Mouse (Mus musculus) testis, adult 2 months (tissue): Measurements from ENCODE around the gene Lrig2.

Experiments
- CTCF ChIP-seq: fragments of 200-500 bp; IDR thresholded peaks from 2 replicates; pipeline ENCODE4 v1.5.1; 2012; ENCODE audit warnings: low read depth, mild to moderate bottlenecking, inconsistent platforms, low read length, moderate library complexity; ENCODE audit not compliant: control insufficient read depth, insufficient read depth, insufficient replicate concordance
- POLR2A ChIP-seq: fragments of 200-500 bp; IDR thresholded peaks from 2 replicates; pipeline ENCODE4 v1.6.1; 2012; ENCODE audit warnings: low read depth, mild to moderate bottlenecking, inconsistent platforms, low read length, moderate library complexity; ENCODE audit not compliant: control insufficient read depth

DNA sequence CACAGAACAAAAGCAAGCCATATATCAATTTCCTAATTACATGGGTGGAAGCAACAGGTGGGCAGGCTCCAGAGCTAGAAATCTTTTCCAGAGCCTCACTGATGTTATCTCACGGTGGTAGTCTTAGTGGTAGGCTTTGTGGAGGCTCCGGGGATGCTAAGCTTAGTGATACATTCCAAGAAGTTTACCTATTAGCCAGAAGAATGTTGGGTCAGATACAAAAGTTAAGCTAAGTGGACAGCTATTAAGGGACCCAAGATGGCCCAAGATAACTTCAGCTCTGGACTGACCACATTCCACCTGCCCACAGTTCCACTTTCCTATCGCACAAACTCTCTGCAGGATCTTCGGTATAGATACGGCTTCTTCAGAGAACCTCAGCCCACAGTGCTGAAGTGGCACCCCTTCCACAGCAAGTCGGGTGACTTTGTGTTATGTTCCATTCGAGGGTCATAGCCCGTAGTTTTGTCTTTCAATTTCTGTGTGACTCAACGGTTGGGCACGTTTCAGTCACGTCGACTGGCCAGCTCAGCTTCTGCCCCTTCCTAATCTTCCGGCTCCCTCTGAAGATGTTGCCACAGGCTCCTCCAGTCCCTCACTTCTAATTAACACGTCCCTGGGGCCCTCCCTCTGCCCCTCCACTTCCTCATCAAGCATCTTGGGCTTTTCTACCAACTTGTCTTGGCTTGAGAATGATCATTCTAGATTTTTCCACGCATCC is 36.8 kb upstream of the Lrig2 start:
- no peak for TF ChIP-seq CTCF
- TF ChIP-seq POLR2A: no peak
